Mouse (Mus musculus): ENCODE measurements at regions not wholly inside any gene's neighbourhood (a gene's known extent, or its start where the extent isn't known, plus 50 kb on each side); places are given as distances from the start of the nearest gene placed in this dataset.

DNA sequence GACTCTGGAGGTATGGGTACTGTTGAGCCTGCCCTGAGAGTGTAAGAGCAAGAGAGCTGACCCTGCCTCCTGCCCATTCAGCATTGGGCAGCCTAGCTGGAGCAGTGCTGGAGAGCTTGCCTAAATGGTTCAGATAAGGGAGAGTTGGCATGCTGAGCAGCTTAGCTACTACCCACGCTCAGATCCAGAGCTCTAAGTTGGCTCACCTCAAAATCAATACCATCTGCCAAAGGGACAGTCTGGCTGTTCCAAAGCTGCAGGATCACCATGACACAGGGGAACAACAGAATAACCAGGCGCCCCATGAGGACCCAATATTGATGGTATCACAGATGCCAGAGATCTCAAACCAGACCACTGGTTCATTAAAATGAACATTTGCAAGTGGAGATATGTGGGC is 152.9 kb downstream of the Phf3 start:
- TF ChIP-seq POLR2A (IDR thresholded peaks at IDR 0.05; ENCODE audit: insufficient read depth, low read depth, low read length) (no peak), CTCF (IDR thresholded peaks at IDR 0.05) (no peak), EP300 (IDR thresholded peaks at IDR 0.05; ENCODE audit: insufficient read depth, low read depth, low read length) (no peak)
